Mouse (Mus musculus) neutrophil, adult 5-6 weeks (primary cell): Measurements from ENCODE around the gene Defb21. TPM values are rescaled to one million over a fixed set of nuclear protein-coding genes. Genes with fewer than 3 reads are reported as not detected.

Experiments
- ATAC-seq: fragments of 151-379, 151-347 bp; 2 replicates; pipeline ENCODE4 v1.8.0; 2017; ENCODE audit warnings: mild to moderate bottlenecking, moderate TSS enrichment; ENCODE audit not compliant: insufficient number of reproducible peaks, poor library complexity, low FRiP score, severe bottlenecking; ENCODE audit errors: extremely low read depth
- total RNA-seq: library from RNA; stranded (forward); fragments of 200-1000 nt; gene quantifications from 2 replicates; pipeline ENCODE4 v1.2.3, GENCODE M21; 2017

The Defb21 gene
- total RNA-seq = not detected in 2 replicates

GRCm38 (mm10) chr2:152572114-152572794 lies at the start of gene Defb21:
TSS of gene Defb21 (plus strand) at chr2:152572744.
- ATAC-seq = no peak

GRCm38 (mm10) chr2:152539944-152540710 lies 32.4 kb upstream of the Defb21 start, which contains the start of gene Defb29:
TSS of gene Defb29 (minus strand) at chr2:152540098.
- ATAC-seq = no peak

GRCm38 (mm10) chr2:152541979-152542378 lies 30.6 kb upstream of the Defb21 start:
- ATAC-seq = no peak

- no peak for ATAC-seq
Measured at GRCm38 (mm10) chr2:152542897-152543296, 29.6 kb upstream of the Defb21 start.

- no peak for ATAC-seq
Measured at GRCm38 (mm10) chr2:152543478-152543877, 29.1 kb upstream of the Defb21 start.

GRCm38 (mm10) chr2:152544691-152545090 lies 27.9 kb upstream of the Defb21 start:
- no peak for ATAC-seq

- ATAC-seq = no peak
Measured at GRCm38 (mm10) chr2:152548124-152548523, 24.4 kb upstream of the Defb21 start.

- no peak for ATAC-seq
Measured at GRCm38 (mm10) chr2:152553774-152554423, 18.6 kb upstream of the Defb21 start.

GRCm38 (mm10) chr2:152556655-152557054 lies 15.9 kb upstream of the Defb21 start:
- ATAC-seq = no peak

GRCm38 (mm10) chr2:152569038-152569437 lies 3.5 kb upstream of the Defb21 start, which contains the start of gene Gm17416:
TSS of gene Gm17416 (plus strand) at chr2:152569338.
- no peak for ATAC-seq

- no peak for ATAC-seq
Measured at GRCm38 (mm10) chr2:152569881-152570280, 2.7 kb upstream of the Defb21 start.

- ATAC-seq = no peak
Measured at GRCm38 (mm10) chr2:152570313-152570712, 2.2 kb upstream of the Defb21 start.

GRCm38 (mm10) chr2:152573484-152573883 lies 940 bp downstream of the Defb21 start:
- no peak for ATAC-seq

GRCm38 (mm10) chr2:152580107-152580506 lies 7.6 kb downstream of the Defb21 start, which contains the start of gene Defb19:
TSS of gene Defb19 (minus strand) at chr2:152580312.
- ATAC-seq = no peak

GRCm38 (mm10) chr2:152580612-152581011 lies 8.1 kb downstream of the Defb21 start:
- no peak for ATAC-seq

- no peak for ATAC-seq
Measured at GRCm38 (mm10) chr2:152586926-152587560, 14.5 kb downstream of the Defb21 start.

GRCm38 (mm10) chr2:152588450-152588849 lies 15.9 kb downstream of the Defb21 start:
- ATAC-seq = no peak

GRCm38 (mm10) chr2:152589021-152589420 lies 16.5 kb downstream of the Defb21 start:
- no peak for ATAC-seq

GRCm38 (mm10) chr2:152599299-152599698 lies 26.8 kb downstream of the Defb21 start, which contains the start of gene Defb45:
TSS of gene Defb45 (minus strand) at chr2:152599399.
- ATAC-seq = no peak
